Mouse (Mus musculus): Measurements from ENCODE around the gene Atp1b3. TPM values are rescaled to one million over a fixed set of nuclear protein-coding genes. Genes with fewer than 3 reads are reported as not detected.

Gene Atp1b3
- total RNA-seq, 2 experiments from 2014 or later, result 161 TPM

DNA sequence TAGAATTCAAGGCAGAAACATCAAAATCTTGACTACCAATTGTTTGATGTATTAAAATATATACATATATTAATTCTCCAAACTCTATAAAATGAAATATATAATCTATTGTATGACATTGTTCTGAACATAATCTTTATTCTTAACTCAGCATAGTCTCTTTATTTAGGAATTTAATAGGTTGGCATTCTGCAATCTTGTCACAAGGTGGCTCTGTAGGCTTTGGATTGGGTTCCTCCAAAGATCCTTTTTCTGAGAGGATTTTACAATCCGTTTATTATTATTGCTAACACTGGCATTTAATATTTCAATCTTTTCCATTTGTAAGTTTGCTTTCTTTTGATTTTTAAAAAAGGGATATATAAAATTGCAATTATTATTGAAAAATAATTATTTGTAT is 79.3 kb downstream of the Atp1b3 start:
- no peak for DNase-seq (ENCODE audit: low spot score in 2 of 2)

Other genes with a start within 250 kb of the Atp1b3 start
- gene Gk5, start 245.1 kb downstream of the Atp1b3 start, total RNA-seq (2021), result 10 to 100 TPM; 18.5 to 18.7 TPM
- gene Tfdp2, start 168.2 kb downstream of the Atp1b3 start, total RNA-seq (2021), result 10 to 100 TPM; 71.4 to 81.3 TPM
- gene Rnf7, start 114.2 kb upstream of the Atp1b3 start, total RNA-seq (2021), result 10 to 100 TPM; 84.7 to 89.5 TPM
- gene Gm28729, start 160.8 kb upstream of the Atp1b3 start, total RNA-seq (2021), result not detected